Mouse (Mus musculus) hindbrain, embryonic 11.5 days (tissue): ENCODE measurements around the gene Stra6. TPM values are rescaled to one million over a fixed set of nuclear protein-coding genes. Genes with fewer than 3 reads are reported as not detected.

Experiments
- ATAC-seq: fragments of 200-750 bp; cut with Nextera tagmentation; 2 replicates; pipeline ENCODE4 v1.8.0; 2017; ENCODE audit warnings: mild to moderate bottlenecking, moderate TSS enrichment, moderate library complexity; ENCODE audit not compliant: low FRiP score
- DNase-seq: peaks from one replicate; pipeline ENCODE4 v3.0.0-alpha.2; 2015; ENCODE audit warnings: low spot score
- H3K27ac ChIP-seq: fragments of 300-500 bp; sonication (generic); 2 replicates; pipeline ENCODE4 v1.5.1; 2014; ENCODE audit warnings: mild to moderate bottlenecking, low read depth, low read length
- H3K27me3 ChIP-seq: fragments of 300-500 bp; sonication (generic); 2 replicates; pipeline ENCODE4 v1.6.1; 2014; ENCODE audit warnings: mild to moderate bottlenecking, low read length, moderate library complexity, mixed read lengths; ENCODE audit not compliant: control insufficient read depth, insufficient read depth
- H3K36me3 ChIP-seq: fragments of 300-500 bp; sonication (generic); 2 replicates; pipeline ENCODE4 v1.6.1; 2014; ENCODE audit warnings: mild to moderate bottlenecking, low read length, moderate library complexity, mixed read lengths; ENCODE audit not compliant: control insufficient read depth, insufficient read depth
- H3K4me1 ChIP-seq: fragments of 300-500 bp; sonication (generic); replicated peaks from 2 replicates; pipeline ENCODE4 v1.6.1; 2014; ENCODE audit warnings: low read length, mixed read lengths; ENCODE audit not compliant: control insufficient read depth, insufficient read depth
- H3K4me2 ChIP-seq: fragments of 300-500 bp; sonication (generic); replicated peaks from 2 replicates; pipeline ENCODE4 v1.6.1; 2014; ENCODE audit warnings: mild to moderate bottlenecking, low read depth, low read length
- H3K4me3 ChIP-seq: fragments of 300-500 bp; sonication (generic); 2 replicates; pipeline ENCODE4 v1.5.1; 2014; ENCODE audit warnings: low read depth, low read length
- H3K9ac ChIP-seq: fragments of 300-500 bp; sonication (generic); 2 replicates; pipeline ENCODE4 v1.6.1; 2014; ENCODE audit warnings: low read depth, low read length
- H3K9me3 ChIP-seq: fragments of 300-500 bp; sonication (generic); 2 replicates; pipeline ENCODE4 v1.6.1; 2016; ENCODE audit warnings: low read length; ENCODE audit not compliant: control insufficient read depth
- WGBS: fragments of 180-500 bp; shearing (Covaris S2); extraction: QIAGEN DNeasy Blood & Tissue Kit; methylation state at CpG from one replicate; pipeline ENCODE4 v1.1.7; 2014; 5-methylcytosine and 5-hydroxymethylcytosine counted together
- polyA plus RNA-seq: library from polyadenylated mRNA; unstranded; fragments of >200 nt; fragmentation: Nextera tagmentation; extraction: Ambion mirVana; gene quantifications from 2 replicates; pipeline ENCODE4 v1.2.1, GENCODE M21; 2014

The Stra6 gene
- polyA plus RNA-seq, 1 experiment from 2014 or later: 8.2 TPM

DNA sequence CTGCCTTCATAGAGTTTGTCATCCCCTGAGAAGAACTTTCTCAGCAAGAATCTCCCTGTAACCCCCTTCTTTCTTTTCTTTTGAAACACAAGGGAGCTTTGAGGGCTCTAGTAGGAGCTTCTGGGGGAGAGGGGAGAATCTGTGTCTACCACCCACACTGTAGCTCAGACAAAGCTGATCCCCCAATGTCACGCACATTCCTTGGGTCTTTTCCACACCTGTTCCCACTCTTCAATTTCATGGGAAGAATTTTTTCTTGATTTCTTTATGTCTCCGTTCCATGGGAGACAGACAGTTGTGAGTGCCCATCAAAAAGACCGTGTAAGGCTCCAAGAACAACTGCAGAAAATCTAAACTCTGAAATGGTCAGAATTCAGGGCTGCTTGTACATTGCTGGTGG is 105.3 kb downstream of the Stra6 start:
- Histone ChIP-seq H3K4me1 (no peaks in the 10 kb centered on the region), H3K9ac (no peak overlapping the region), H3K9me3 (no peaks in the 10 kb centered on the region), H3K4me3 (no peak overlapping the region), H3K27me3 (no peaks in the 10 kb centered on the region), H3K27ac (no peak overlapping the region), H3K4me2 (no peak overlapping the region), H3K36me3 (no peaks in the 10 kb centered on the region)
- no peak for DNase-seq
- 66% methylated on average over 3 of the region's 3 CpGs for WGBS
- no peak for ATAC-seq

DNA sequence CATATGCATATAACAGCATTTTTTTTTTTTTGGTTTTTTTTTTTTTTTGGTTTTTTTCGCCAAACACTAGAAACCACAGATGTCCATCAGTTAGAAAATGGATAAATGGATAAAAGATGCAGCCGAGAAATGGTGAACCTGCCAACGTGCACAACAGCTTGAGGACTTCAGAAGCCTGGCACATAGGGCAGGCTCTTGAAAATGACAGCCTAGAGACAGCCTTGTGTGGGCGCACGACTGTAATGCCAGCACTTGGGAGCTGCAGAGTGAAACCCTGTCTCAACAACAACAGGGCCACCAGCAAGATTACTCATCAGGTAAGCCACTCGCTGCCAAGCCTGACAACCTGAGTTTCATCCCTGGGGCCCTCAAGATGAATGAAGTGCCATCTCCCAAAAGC is 105.8 kb downstream of the Stra6 start:
- 85% methylated on average over 6 of the region's 6 CpGs for WGBS
- DNase-seq: no peak
- H3K27me3 ChIP-seq: no peaks in the 10 kb centered on the region

DNA sequence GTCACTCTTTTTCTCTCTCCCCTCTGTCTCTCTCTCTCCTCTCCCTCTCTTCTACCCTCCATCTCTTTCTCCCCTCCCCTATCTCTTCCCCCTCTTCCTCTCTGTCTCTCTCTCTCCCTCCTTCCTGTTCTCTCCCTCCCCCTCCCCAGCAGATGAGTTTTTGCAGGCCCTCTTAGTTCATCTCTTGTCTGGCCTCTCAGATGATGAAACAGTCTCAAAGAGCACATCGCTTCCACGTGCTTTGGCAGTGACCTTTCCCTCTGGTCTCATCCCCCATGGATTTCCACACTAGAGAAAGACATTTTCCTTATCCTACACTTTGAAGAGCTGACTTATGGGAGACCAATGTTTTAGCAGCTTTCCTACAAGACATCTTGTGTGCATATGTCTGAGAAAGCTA is 109.3 kb downstream of the Stra6 start:
- Histone ChIP-seq H3K27ac (no peak overlapping the region), H3K9ac (no peak overlapping the region), H3K4me1 (peaks cover 4% of the 10 kb centered on the region), H3K4me2 (no peak overlapping the region), H3K9me3 (no peaks in the 10 kb centered on the region), H3K36me3 (no peaks in the 10 kb centered on the region), H3K4me3 (no peak overlapping the region), H3K27me3 (no peaks in the 10 kb centered on the region)
- DNase-seq (no peak), ATAC-seq (no peak)
- 60% methylated on average over 2 of the region's 2 CpGs for WGBS

More for the DNA sequence above, 105.8 kb downstream of the Stra6 start:
- H3K36me3 ChIP-seq: no peaks in the 10 kb centered on the region
- H3K4me2 ChIP-seq: no peak overlapping the region
- no peaks in the 10 kb centered on the region; the same call in 1 of the 2 replicates for H3K4me1 ChIP-seq
- no peak overlapping the region for H3K4me3 ChIP-seq
- no peak overlapping the region for H3K27ac ChIP-seq
- no peak for ATAC-seq
- no peak overlapping the region for H3K9ac ChIP-seq
- no peaks in the 10 kb centered on the region for H3K9me3 ChIP-seq

- 24% methylated on average over 5 of the region's 5 CpGs for WGBS
Measured at GRCm38 (mm10) chr9:58174818-58175251, 111.2 kb downstream of the Stra6 start.

GRCm38 (mm10) chr9:58175745-58176487 is 112.3 kb downstream of the Stra6 start:
- Histone ChIP-seq H3K4me1 (peaks cover 4% of the 10 kb centered on the region), H3K36me3 (no peaks in the 10 kb centered on the region), H3K27me3 (no peaks in the 10 kb centered on the region), H3K4me2 (no peak overlapping the region), H3K4me3 (no peak overlapping the region), H3K9ac (no peak overlapping the region), H3K27ac (no peak overlapping the region), H3K9me3 (no peaks in the 10 kb centered on the region)
- ATAC-seq (no peak), DNase-seq (no peak)
- WGBS: 59% methylated on average over 5 of the region's 5 CpGs

More at GRCm38 (mm10) chr9:58174818-58175251, 111.2 kb downstream of the Stra6 start:
- ATAC-seq (no peak), DNase-seq (no peak)
- H3K36me3 ChIP-seq: no peaks in the 10 kb centered on the region
- H3K4me1 ChIP-seq: peaks cover 4% of the 10 kb centered on the region
- H3K27ac ChIP-seq: 0 out of 2 replicates have a peak overlapping the region, but pooled peaks have one; percentile 30
- H3K27me3 ChIP-seq: no peaks in the 10 kb centered on the region
- no peak overlapping the region for H3K9ac ChIP-seq
- H3K9me3 ChIP-seq: no peaks in the 10 kb centered on the region
- no peak overlapping the region for H3K4me2 ChIP-seq
- no peak overlapping the region for H3K4me3 ChIP-seq

DNA sequence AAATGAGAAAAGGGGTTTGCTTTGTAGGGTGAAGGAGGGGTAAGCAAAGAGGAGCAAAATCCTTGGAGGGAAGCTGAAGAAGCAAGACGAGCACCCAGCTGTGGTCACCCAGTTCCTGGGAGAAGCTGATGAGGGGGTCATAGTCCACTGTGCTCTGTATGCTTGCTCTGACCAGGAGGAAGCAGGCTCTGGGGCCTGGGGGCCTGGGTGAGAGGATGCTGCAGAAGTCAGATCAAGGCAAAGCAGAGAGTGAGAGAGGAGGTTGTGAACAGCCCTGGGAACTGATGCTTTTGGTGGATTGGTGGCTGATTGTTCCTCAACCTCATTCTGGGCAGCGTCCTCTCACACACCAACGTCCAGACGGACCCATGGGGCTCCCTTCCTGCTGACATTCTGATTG is 113.6 kb downstream of the Stra6 start:
- 67% methylated on average over 4 of the region's 4 CpGs for WGBS
- no peaks in the 10 kb centered on the region for H3K36me3 ChIP-seq
- no peak for DNase-seq
- H3K4me2 ChIP-seq: no peak overlapping the region
- H3K27ac ChIP-seq: no peak overlapping the region
- H3K9me3 ChIP-seq: no peaks in the 10 kb centered on the region
- no peak overlapping the region for H3K4me3 ChIP-seq
- ATAC-seq: no peak
- no peak overlapping the region for H3K9ac ChIP-seq
- H3K27me3 ChIP-seq: no peaks in the 10 kb centered on the region
- peaks cover 4% of the 10 kb centered on the region for H3K4me1 ChIP-seq

- no peak overlapping the region for H3K4me3 ChIP-seq
- H3K9me3 ChIP-seq: no peaks in the 10 kb centered on the region
- no peaks in the 10 kb centered on the region for H3K27me3 ChIP-seq
- H3K9ac ChIP-seq: no peak overlapping the region
- no peak overlapping the region for H3K4me2 ChIP-seq
- ATAC-seq: no peak
- no peak for DNase-seq
- no peak overlapping the region for H3K27ac ChIP-seq
- H3K4me1 ChIP-seq: peaks cover 4% of the 10 kb centered on the region
- WGBS: 89% methylated on average over 2 of the region's 2 CpGs
- no peaks in the 10 kb centered on the region for H3K36me3 ChIP-seq
Measured at GRCm38 (mm10) chr9:58179390-58179789, 115.8 kb downstream of the Stra6 start.

GRCm38 (mm10) chr9:58184456-58184855 is 120.9 kb downstream of the Stra6 start:
- H3K36me3 ChIP-seq: no peaks in the 10 kb centered on the region
- 77% methylated on average over 6 of the region's 6 CpGs for WGBS
- H3K27me3 ChIP-seq: no peaks in the 10 kb centered on the region
- ATAC-seq (no peak), DNase-seq (no peak)
- no peak overlapping the region for H3K4me3 ChIP-seq
- no peaks in the 10 kb centered on the region for H3K9me3 ChIP-seq
- H3K27ac ChIP-seq: no peak overlapping the region
- H3K4me1 ChIP-seq: no peaks in the 10 kb centered on the region
- no peak overlapping the region for H3K9ac ChIP-seq
- no peak overlapping the region for H3K4me2 ChIP-seq

GRCm38 (mm10) chr9:58194222-58194621 is 130.6 kb downstream of the Stra6 start:
- WGBS: 63% methylated on average over 9 of the region's 9 CpGs
- Histone ChIP-seq H3K9me3 (no peaks in the 10 kb centered on the region), H3K4me3 (no peak overlapping the region), H3K27me3 (peaks cover 48% of the 10 kb centered on the region), H3K9ac (no peak overlapping the region), H3K27ac (no peak overlapping the region), H3K4me1 (peaks cover 9% of the 10 kb centered on the region), H3K4me2 (no peak overlapping the region), H3K36me3 (no peaks in the 10 kb centered on the region)
- no peak for DNase-seq
- ATAC-seq: no peak
